Mouse (Mus musculus) liver, embryonic 15.5 days (tissue): ENCODE measurements at regions not wholly inside any gene's neighbourhood (a gene's known extent, or its start where the extent isn't known, plus 50 kb on each side); places are given as distances from the start of the nearest gene placed in this dataset.

ENCODE experiments used
- ATAC-seq: fragments of 200-750 bp; cut with Nextera tagmentation; 2 replicates; pipeline ENCODE4 v1.8.0; 2017; ENCODE audit warnings: moderate number of reproducible peaks, mild to moderate bottlenecking, moderate library complexity; ENCODE audit not compliant: insufficient read depth
- H3K27ac ChIP-seq: fragments of 300-500 bp; sonication (generic); replicated peaks from 2 replicates; pipeline ENCODE4 v1.5.1; 2015; ENCODE audit warnings: mild to moderate bottlenecking, inconsistent platforms
- H3K27me3 ChIP-seq: fragments of 300-500 bp; sonication (generic); 2 replicates; pipeline ENCODE4 v1.6.1; 2015; ENCODE audit warnings: mild to moderate bottlenecking, inconsistent platforms
- H3K36me3 ChIP-seq: fragments of 300-500 bp; sonication (generic); replicated peaks from 2 replicates; pipeline ENCODE4 v1.6.1; 2015; ENCODE audit warnings: moderate library complexity, mild to moderate bottlenecking, inconsistent platforms
- H3K4me1 ChIP-seq: fragments of 300-500 bp; sonication (generic); replicated peaks from 2 replicates; pipeline ENCODE4 v1.6.1; 2015; ENCODE audit warnings: inconsistent platforms
- H3K4me2 ChIP-seq: fragments of 300-500 bp; sonication (generic); 2 replicates; pipeline ENCODE4 v1.6.1; 2015; ENCODE audit warnings: moderate library complexity, mild to moderate bottlenecking, inconsistent platforms
- H3K4me3 ChIP-seq: fragments of 300-500 bp; sonication (generic); replicated peaks from 2 replicates; pipeline ENCODE4 v1.5.1; 2015; ENCODE audit warnings: mild to moderate bottlenecking, inconsistent platforms
- H3K9ac ChIP-seq: fragments of 300-500 bp; sonication (generic); 2 replicates; pipeline ENCODE4 v1.6.1; 2015; ENCODE audit warnings: moderate library complexity, mild to moderate bottlenecking, inconsistent platforms
- H3K9me3 ChIP-seq: fragments of 300-500 bp; sonication (generic); replicated peaks from 2 replicates; pipeline ENCODE4 v1.6.1; 2016; ENCODE audit warnings: inconsistent platforms
- WGBS: fragments of 180-500 bp; shearing (Covaris S2); methylation state at CpG from one replicate; pipeline ENCODE4 v1.1.7; 2015; ENCODE audit warnings: mixed read lengths; ENCODE audit not compliant: insufficient replicate concordance; 5-methylcytosine and 5-hydroxymethylcytosine counted together

GRCm38 (mm10) chr3:143865626-143866025, 339.4 kb downstream of the Lmo4 start:
- no peaks in the 10 kb centered on the region for H3K9me3 ChIP-seq
- H3K4me2 ChIP-seq, result no peak overlapping the region
- no peaks in the 10 kb centered on the region for H3K4me1 ChIP-seq
- no peak overlapping the region for H3K4me3 ChIP-seq
- H3K27ac ChIP-seq, result no peak overlapping the region
- ATAC-seq, result no peak
- H3K27me3 ChIP-seq, result no peaks in the 10 kb centered on the region
- 66% methylated on average over 7 of the region's 7 CpGs for WGBS
- H3K36me3 ChIP-seq, result no peaks in the 10 kb centered on the region
- H3K9ac ChIP-seq, result no peak overlapping the region

DNA sequence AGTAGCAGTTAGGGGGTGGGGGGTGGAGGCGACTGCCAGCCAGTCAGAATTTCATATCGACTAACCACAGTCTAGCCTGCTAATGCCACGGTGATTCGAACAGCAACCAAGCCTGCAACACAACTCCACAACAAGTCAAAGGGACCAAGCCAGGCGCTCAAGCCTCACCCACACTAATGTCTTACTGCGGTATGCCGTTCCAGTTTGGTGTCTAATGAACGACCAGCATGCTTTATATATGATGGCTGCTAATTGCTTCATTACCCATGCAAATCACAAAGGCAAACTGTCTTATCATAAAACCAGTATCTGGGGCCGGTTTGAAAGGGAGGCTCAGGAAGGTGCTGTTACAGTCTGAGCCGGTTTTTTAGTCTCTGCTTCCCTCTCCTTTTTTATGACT, 340.5 kb downstream of the Lmo4 start:
- H3K9ac ChIP-seq, result no peak overlapping the region
- H3K4me2 ChIP-seq, result no peak overlapping the region
- H3K4me3 ChIP-seq, result no peak overlapping the region
- WGBS, result 37% methylated on average over 10 of the region's 10 CpGs
- no peaks in the 10 kb centered on the region for H3K27me3 ChIP-seq
- H3K36me3 ChIP-seq, result no peaks in the 10 kb centered on the region
- ATAC-seq, result no peak
- no peaks in the 10 kb centered on the region for H3K4me1 ChIP-seq
- no peaks in the 10 kb centered on the region for H3K9me3 ChIP-seq
- no peak overlapping the region for H3K27ac ChIP-seq

- 51% methylated on average over 11 of the region's 11 CpGs for WGBS
- Histone ChIP-seq H3K4me3 (no peak overlapping the region), H3K9me3 (no peaks in the 10 kb centered on the region), H3K27me3 (no peaks in the 10 kb centered on the region), H3K4me1 (no peaks in the 10 kb centered on the region), H3K4me2 (no peak overlapping the region), H3K36me3 (no peaks in the 10 kb centered on the region), H3K27ac (no peak overlapping the region), H3K9ac (no peak overlapping the region)
- ATAC-seq, result no peak
Measured at GRCm38 (mm10) chr3:143862531-143862930, 342.5 kb downstream of the Lmo4 start.

GRCm38 (mm10) chr3:143861866-143862265, 343.2 kb downstream of the Lmo4 start:
- 68% methylated on average over 4 of the region's 4 CpGs for WGBS
- Histone ChIP-seq H3K9ac (no peak overlapping the region), H3K9me3 (no peaks in the 10 kb centered on the region), H3K4me2 (no peak overlapping the region), H3K27me3 (no peaks in the 10 kb centered on the region), H3K27ac (no peak overlapping the region), H3K36me3 (no peaks in the 10 kb centered on the region), H3K4me1 (no peaks in the 10 kb centered on the region), H3K4me3 (no peak overlapping the region)
- ATAC-seq, result no peak

DNA sequence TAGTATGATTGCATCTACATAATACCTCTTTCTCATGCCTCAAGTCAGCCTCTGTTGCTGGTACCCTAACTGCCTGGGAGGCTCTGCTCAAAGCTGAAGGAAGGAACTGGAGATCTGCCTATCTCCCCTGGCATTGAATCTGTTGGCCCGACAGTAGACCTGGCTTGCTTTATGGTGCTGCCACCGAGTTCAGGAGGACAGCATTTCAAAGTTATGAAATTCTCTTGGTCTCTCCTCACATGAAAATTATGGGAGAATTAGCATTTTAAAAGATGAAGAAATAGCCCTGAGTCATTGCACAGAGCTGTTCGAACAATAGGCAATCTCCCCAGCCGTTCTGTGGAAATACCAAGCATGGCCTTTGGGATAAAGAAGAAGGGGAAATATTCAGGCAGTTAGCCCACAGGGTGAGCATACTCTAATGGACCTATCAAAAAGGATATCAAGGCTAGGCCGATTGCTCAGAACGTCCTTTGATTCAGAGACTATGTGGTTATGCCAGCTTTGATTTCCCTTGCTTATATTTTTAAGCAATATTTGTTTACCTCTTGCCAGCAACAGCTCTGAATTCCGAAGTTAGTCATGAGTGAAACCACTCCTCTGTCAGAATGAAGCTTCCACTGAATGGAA, 369.3 kb downstream of the Lmo4 start:
- Histone ChIP-seq H3K4me3 (no peak overlapping the region), H3K27me3 (no peaks in the 10 kb centered on the region), H3K36me3 (no peaks in the 10 kb centered on the region), H3K4me1 (no peaks in the 10 kb centered on the region), H3K9me3 (no peaks in the 10 kb centered on the region), H3K9ac (no peak overlapping the region), H3K4me2 (no peak overlapping the region), H3K27ac (no peak overlapping the region)
- 52% methylated on average over 7 of the region's 7 CpGs for WGBS
- no peak for ATAC-seq

- Histone ChIP-seq H3K36me3 (no peaks in the 10 kb centered on the region), H3K9me3 (no peaks in the 10 kb centered on the region), H3K4me1 (no peaks in the 10 kb centered on the region), H3K4me2 (no peak overlapping the region), H3K9ac (no peak overlapping the region), H3K4me3 (no peak overlapping the region), H3K27me3 (no peaks in the 10 kb centered on the region), H3K27ac (no peak overlapping the region)
- ATAC-seq, result no peak
- WGBS, result 16% methylated on average over 2 of the region's 2 CpGs
Measured at GRCm38 (mm10) chr3:143834725-143835124, 370.3 kb downstream of the Lmo4 start.

GRCm38 (mm10) chr3:143823395-143823777, 381.6 kb downstream of the Lmo4 start:
- Histone ChIP-seq H3K27me3 (no peaks in the 10 kb centered on the region), H3K9ac (no peak overlapping the region), H3K4me2 (no peak overlapping the region), H3K4me1 (no peaks in the 10 kb centered on the region), H3K9me3 (no peaks in the 10 kb centered on the region), H3K27ac (no peak overlapping the region), H3K4me3 (no peak overlapping the region), H3K36me3 (no peaks in the 10 kb centered on the region)
- no peak for ATAC-seq
- WGBS, result 25% methylated on average over 1 of the region's 1 CpGs

GRCm38 (mm10) chr3:143822564-143823394, 382.2 kb downstream of the Lmo4 start:
- 69% methylated on average over 8 of the region's 8 CpGs for WGBS

GRCm38 (mm10) chr3:143807544-143807943, 397.5 kb downstream of the Lmo4 start:
- 80% methylated on average over 8 of the region's 8 CpGs for WGBS
- no peak for ATAC-seq

More at GRCm38 (mm10) chr3:143822564-143823394, 382.2 kb downstream of the Lmo4 start:
- Histone ChIP-seq H3K9ac (no peak overlapping the region), H3K9me3 (no peaks in the 10 kb centered on the region), H3K36me3 (no peaks in the 10 kb centered on the region), H3K4me2 (no peak overlapping the region), H3K4me3 (no peak overlapping the region), H3K27me3 (no peaks in the 10 kb centered on the region), H3K27ac (no peak overlapping the region), H3K4me1 (no peaks in the 10 kb centered on the region)
- ATAC-seq, result no peak

DNA sequence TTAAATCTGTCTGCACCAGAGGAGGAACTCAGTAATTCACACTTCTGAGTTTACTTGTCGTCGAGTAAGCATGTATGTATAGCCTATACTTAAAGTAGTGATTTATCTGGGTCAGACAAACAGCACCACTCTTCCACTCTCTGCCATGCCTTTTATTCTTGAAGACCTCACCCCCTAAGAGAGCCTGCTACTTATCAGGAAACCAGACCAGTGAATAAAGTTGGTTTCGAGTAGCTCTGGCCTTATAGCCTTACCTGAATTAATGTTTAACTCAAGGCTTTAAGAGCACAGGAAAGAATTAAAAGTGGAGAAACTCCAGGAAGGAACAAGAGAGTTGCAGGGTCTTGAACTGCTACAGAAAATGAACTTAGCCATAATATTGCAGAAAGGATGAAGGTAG, 398.1 kb downstream of the Lmo4 start:
- Histone ChIP-seq H3K27me3 (no peaks in the 10 kb centered on the region), H3K9ac (no peak overlapping the region), H3K4me1 (no peaks in the 10 kb centered on the region), H3K27ac (no peak overlapping the region), H3K9me3 (no peaks in the 10 kb centered on the region), H3K4me2 (no peak overlapping the region), H3K36me3 (no peaks in the 10 kb centered on the region), H3K4me3 (no peak overlapping the region)
- WGBS, result 61% methylated on average over 3 of the region's 3 CpGs
- no peak for ATAC-seq

More at GRCm38 (mm10) chr3:143807544-143807943, 397.5 kb downstream of the Lmo4 start:
- no peak overlapping the region for H3K27ac ChIP-seq
- H3K9ac ChIP-seq, result no peak overlapping the region
- no peaks in the 10 kb centered on the region for H3K27me3 ChIP-seq
- no peaks in the 10 kb centered on the region for H3K9me3 ChIP-seq
- no peak overlapping the region for H3K4me3 ChIP-seq
- H3K4me1 ChIP-seq, result no peaks in the 10 kb centered on the region
- H3K4me2 ChIP-seq, result no peak overlapping the region
- no peaks in the 10 kb centered on the region for H3K36me3 ChIP-seq

GRCm38 (mm10) chr3:143797850-143798249, 407.2 kb downstream of the Lmo4 start:
- Histone ChIP-seq H3K4me2 (no peak overlapping the region), H3K9ac (no peak overlapping the region), H3K4me3 (no peak overlapping the region), H3K9me3 (no peaks in the 10 kb centered on the region), H3K4me1 (no peaks in the 10 kb centered on the region), H3K27ac (no peak overlapping the region), H3K36me3 (no peaks in the 10 kb centered on the region), H3K27me3 (no peaks in the 10 kb centered on the region)
- 69% methylated on average over 5 of the region's 5 CpGs for WGBS
- no peak for ATAC-seq
